In the genomic region with DNA sequence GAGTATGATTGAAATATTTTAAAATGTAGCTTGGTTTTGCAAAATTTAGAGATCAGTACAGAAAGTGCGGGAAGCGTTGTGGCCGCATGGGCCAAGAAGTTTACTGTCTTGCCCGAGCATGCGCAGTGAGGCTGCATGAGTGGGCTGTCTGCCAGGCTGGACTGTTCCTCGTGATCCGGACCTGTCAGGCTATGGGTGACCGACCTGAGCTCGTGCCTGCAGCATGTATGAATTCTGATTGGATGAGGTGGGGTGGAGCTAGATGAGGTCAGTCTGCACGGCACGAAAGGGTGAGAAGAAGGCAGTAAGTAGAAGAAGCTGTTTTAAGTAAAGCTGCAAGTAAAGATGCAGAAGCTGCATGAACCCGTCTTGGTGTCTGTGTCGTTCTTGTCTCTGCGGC, we compare ENCODE assay signal across 15 mouse cellular contexts. TPM values are rescaled to one million over a fixed set of nuclear protein-coding genes. Genes with fewer than 3 reads are reported as not detected.
DNase-seq lines count a peak whose midpoint lies in the region; ATAC-seq and TF ChIP-seq lines count a peak whose summit lies in the region.
"Had no signal": no experiment of that assay in that cellular context is flagged by ENCODE, and none has a peak within 500 bp of the region (broad histone marks: within the 10 kb centered on the region; RNA-seq: fewer than 3 reads in every experiment).

No protein-coding gene starts in this region.

- 0 out of 2 replicates have a peak, but pooled peaks have one; percentile 61 for TF ChIP-seq EP300 in heart, adult 2 months (IDR thresholded peaks at IDR 0.05; ENCODE audit: insufficient read depth, low read depth, low read length)

- no peaks in the 10 kb centered on the region for H3K36me3 ChIP-seq in heart, adult 2 months (ENCODE audit: control insufficient read depth, insufficient read depth, low read length)
- no peaks in the 10 kb centered on the region for H3K36me3 ChIP-seq in heart, embryonic 11.5 days (ENCODE audit: control insufficient read depth, insufficient read depth, low read length)
- H3K36me3 ChIP-seq in heart, embryonic 15.5 days, result no peaks in the 10 kb centered on the region
- H3K36me3 ChIP-seq: limb, embryonic 15.5 days; midbrain, embryonic 15.5 days; neural tube, embryonic 12.5 days had no signal

- H3K4me3 ChIP-seq in heart, adult 2 months, result no peak overlapping the region
- no peak overlapping the region for H3K4me3 ChIP-seq in heart, embryonic 11.5 days (ENCODE audit: low read depth, low read length)
- H3K4me3 ChIP-seq in heart, embryonic 15.5 days, result no peak overlapping the region
- H3K4me3 ChIP-seq: limb, embryonic 15.5 days; midbrain, embryonic 15.5 days; neural tube, embryonic 12.5 days had no signal

- H3K27me3 ChIP-seq in heart, adult 2 months (ENCODE audit: control insufficient read depth, insufficient read depth, low read length), result no peaks in the 10 kb centered on the region
- no peaks in the 10 kb centered on the region for H3K27me3 ChIP-seq in heart, embryonic 11.5 days (ENCODE audit: control insufficient read depth, insufficient read depth, low read length)
- H3K27me3 ChIP-seq in heart, embryonic 15.5 days, result no peaks in the 10 kb centered on the region
- H3K27me3 ChIP-seq: limb, embryonic 15.5 days; midbrain, embryonic 15.5 days; neural tube, embryonic 12.5 days had no signal

- 58% methylated on average over 14 of the region's 14 CpGs for WGBS in heart, adult 2 months
- 84% methylated on average over 14 of the region's 14 CpGs for WGBS in heart, embryonic 11.5 days (ENCODE audit: insufficient replicate concordance)
- 67% methylated on average over 14 of the region's 14 CpGs for WGBS in heart, embryonic 15.5 days

- ATAC-seq in heart, embryonic 11.5 days (replicated peaks; ENCODE audit: insufficient number of reproducible peaks, low FRiP score, low TSS enrichment), result no peak
- no peak for ATAC-seq in heart, embryonic 15.5 days (replicated peaks; ENCODE audit: insufficient number of reproducible peaks, insufficient read depth, low FRiP score, low read depth)
- ATAC-seq: forebrain, embryonic 16.5 days; midbrain, embryonic 15.5 days had no signal

- no peak overlapping the region for H3K27ac ChIP-seq in heart, adult 2 months
- H3K27ac ChIP-seq in heart, embryonic 11.5 days (ENCODE audit: low read depth, low read length), result no peak overlapping the region
- H3K27ac ChIP-seq in heart, embryonic 15.5 days, result no peak overlapping the region
- H3K27ac ChIP-seq: limb, embryonic 15.5 days; macrophage; midbrain, embryonic 15.5 days; neural tube, embryonic 12.5 days had no signal

- no peaks in the 10 kb centered on the region for H3K79me2 ChIP-seq in heart, adult 2 months (replicated peaks; ENCODE audit: control insufficient read depth, insufficient read depth, low read length)

- no peak overlapping the region for H3K9ac ChIP-seq in heart, adult 2 months (ENCODE audit: low read depth, low read length)
- H3K9ac ChIP-seq in heart, embryonic 11.5 days (ENCODE audit: low read depth, low read length), result no peak overlapping the region
- H3K9ac ChIP-seq in heart, embryonic 15.5 days, result no peak overlapping the region
- H3K9ac ChIP-seq: limb, embryonic 15.5 days; midbrain, embryonic 15.5 days; neural tube, embryonic 12.5 days had no signal

- TF ChIP-seq POLR2A in heart, adult 2 months (IDR thresholded peaks at IDR 0.05; ENCODE audit: insufficient read depth, low read depth, low read length), result no peak

- peak; percentile 47 to 51 for DNase-seq in heart, adult 2 months
- DNase-seq in ZHBTc4 (ENCODE audit: low read depth, low spot score), result peak; percentile 61
- DNase-seq in kidney, postnatal 36 days, result peak; percentile 31 to 80
- DNase-seq in adrenal gland, postnatal 25 days, result no peak
- DNase-seq in neural tube, embryonic 10.5 days (ENCODE audit: extremely low spot score, low spot score), result no peak
- DNase-seq: cerebellum, adult 18-20 months; embryo, embryonic 11 days; lung, adult 2 months had no signal

- H3K9me3 ChIP-seq in heart, embryonic 11.5 days (replicated peaks; ENCODE audit: control insufficient read depth, low read length), result no peaks in the 10 kb centered on the region; the same call in 1 of the 2 replicates
- H3K9me3 ChIP-seq in heart, embryonic 15.5 days (replicated peaks), result no peaks in the 10 kb centered on the region
- H3K9me3 ChIP-seq: limb, embryonic 15.5 days; neural tube, embryonic 12.5 days had no signal

- no peak for TF ChIP-seq CTCF in heart, adult 2 months (IDR thresholded peaks at IDR 0.05)

- intact Hi-C loops in heart, adult 2 months (cut with DNase I), result no loop called here

- no peak overlapping the region for H3K4me2 ChIP-seq in heart, embryonic 11.5 days
- H3K4me2 ChIP-seq in heart, embryonic 15.5 days, result peak overlapping the region; percentile 11; the same call in 1 of the 2 replicates
- H3K4me2 ChIP-seq: limb, embryonic 15.5 days; midbrain, embryonic 15.5 days; neural tube, embryonic 12.5 days had no signal

- no peaks in the 10 kb centered on the region for H3K4me1 ChIP-seq in heart, adult 2 months (ENCODE audit: control insufficient read depth, insufficient read depth, low read length)
- no peaks in the 10 kb centered on the region for H3K4me1 ChIP-seq in heart, embryonic 11.5 days (ENCODE audit: control insufficient read depth, insufficient read depth, low read length)
- H3K4me1 ChIP-seq in heart, embryonic 15.5 days (replicated peaks), result no peaks in the 10 kb centered on the region
- H3K4me1 ChIP-seq: limb, embryonic 15.5 days; midbrain, embryonic 15.5 days; neural tube, embryonic 12.5 days had no signal

RNA-seq across cellular contexts. Expression of a gene that starts 29.2 kb away (rescaled TPM):
- 10 to 100 TPM; 63.2 to 67.2 TPM for total RNA-seq in heart, adult 2 months (2021)
- 13.5 and 34.8 TPM in 2 replicates for polyA plus RNA-seq in heart, adult 2 months (2012; rRNA removed)
- 16.9 and 21.4 TPM in 2 replicates for polyA plus RNA-seq in heart, embryonic 11.5 days (2014; fragmentation: Nextera tagmentation; extraction: Ambion mirVana)
- polyA plus RNA-seq in heart, embryonic 15.5 days (2015; fragmentation: Nextera tagmentation; extraction: Ambion mirVana), result 10.0 and 13.2 TPM in 2 replicates
- total RNA-seq in adrenal gland, postnatal 25 days (2021), result 66.3 and 122 TPM in 2 replicates

Comparison
In these comparisons a context has a peak if more than half of its experiments do, and no peak if none do; other contexts are left out.
1. DNase-seq: peak in heart, adult 2 months (2 of 2), ZHBTc4 (single experiment) and kidney, postnatal 36 days (2 of 2); none in adrenal gland, postnatal 25 days (single experiment) and neural tube, embryonic 10.5 days (single experiment).